Mouse (Mus musculus) WW6 (cell line): ENCODE measurements around the gene Spns2.
A peak's percentile ranks its signal among the peaks of the same experiment; 100 is the strongest.
"Not testable (repeated sequence)": the region's sequence is repeated elsewhere in the genome, so short reads cannot be mapped to it uniquely, and the experiment has no call there.

Experiments
- DNase-seq: peaks from one replicate; pipeline ENCODE4 v3.0.0-alpha.2; 2013; ENCODE audit warnings: low read depth, low spot score

The Spns2 gene

GRCm38 (mm10) chr11:72436756-72437650, 52.7 kb downstream of the Spns2 start:
- DNase-seq, result no peak

DNA sequence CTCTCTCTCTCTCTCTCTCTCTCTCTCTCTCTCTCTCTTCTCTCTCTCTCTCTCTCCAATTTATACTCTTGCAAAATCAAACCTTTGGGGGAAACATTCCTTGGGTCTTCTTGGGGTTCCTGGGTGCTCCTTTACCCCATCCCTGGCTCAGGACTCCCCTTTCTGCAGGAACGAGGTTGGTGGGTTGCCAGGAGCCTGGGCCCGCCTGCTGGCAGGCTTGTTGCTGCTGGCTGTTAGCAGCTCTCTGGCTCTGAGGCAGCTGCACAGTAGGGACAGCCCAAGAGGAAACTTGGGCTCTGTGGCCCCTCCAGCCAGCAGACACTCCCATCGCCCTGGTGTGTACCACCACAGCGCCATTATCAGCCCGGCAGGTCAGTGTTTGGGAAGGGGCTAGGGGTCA, 53.4 kb downstream of the Spns2 start:
- no peak for DNase-seq

- DNase-seq, result no peak
Observed at GRCm38 (mm10) chr11:72435694-72436045, 54.0 kb downstream of the Spns2 start.

DNA sequence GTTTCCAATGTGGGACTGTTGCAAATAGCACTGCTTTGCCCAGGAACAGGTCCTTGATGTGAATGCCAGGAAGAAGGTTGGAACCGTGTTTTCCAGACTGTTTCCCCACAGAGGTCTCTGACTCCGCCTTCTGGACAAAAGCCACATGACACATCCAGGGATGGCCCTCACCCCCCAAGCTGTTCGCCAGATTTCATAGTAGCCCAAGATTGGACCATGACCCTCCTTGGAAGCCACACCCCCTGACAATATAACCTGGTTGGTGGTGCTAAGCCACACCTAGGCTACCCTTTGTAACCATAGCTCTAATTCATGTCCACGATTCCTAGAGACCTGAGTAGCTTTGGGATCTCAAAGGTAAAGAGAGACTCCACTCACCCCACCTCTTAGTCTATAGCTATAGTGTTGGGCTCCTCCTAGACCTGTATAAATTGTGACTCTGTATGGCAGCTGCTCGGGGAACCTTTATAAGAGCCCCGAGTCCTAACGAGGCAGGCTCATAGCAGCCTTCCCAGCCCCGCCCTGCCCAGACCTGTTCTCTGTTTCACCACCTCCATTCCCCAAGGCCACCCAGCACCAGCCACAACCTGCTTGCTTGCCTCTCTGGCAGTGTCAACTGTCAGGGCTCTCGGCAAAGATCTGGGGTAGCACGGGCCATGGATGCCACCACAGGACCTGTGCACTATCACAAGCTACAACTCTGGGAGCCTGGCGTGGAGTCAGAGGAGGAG, 54.6 kb downstream of the Spns2 start, which contains the start of gene Ggt6:
Ggt6 (plus strand) TSS at position 564 of the 731 bp plus-strand sequence.
- no peak for DNase-seq

DNA sequence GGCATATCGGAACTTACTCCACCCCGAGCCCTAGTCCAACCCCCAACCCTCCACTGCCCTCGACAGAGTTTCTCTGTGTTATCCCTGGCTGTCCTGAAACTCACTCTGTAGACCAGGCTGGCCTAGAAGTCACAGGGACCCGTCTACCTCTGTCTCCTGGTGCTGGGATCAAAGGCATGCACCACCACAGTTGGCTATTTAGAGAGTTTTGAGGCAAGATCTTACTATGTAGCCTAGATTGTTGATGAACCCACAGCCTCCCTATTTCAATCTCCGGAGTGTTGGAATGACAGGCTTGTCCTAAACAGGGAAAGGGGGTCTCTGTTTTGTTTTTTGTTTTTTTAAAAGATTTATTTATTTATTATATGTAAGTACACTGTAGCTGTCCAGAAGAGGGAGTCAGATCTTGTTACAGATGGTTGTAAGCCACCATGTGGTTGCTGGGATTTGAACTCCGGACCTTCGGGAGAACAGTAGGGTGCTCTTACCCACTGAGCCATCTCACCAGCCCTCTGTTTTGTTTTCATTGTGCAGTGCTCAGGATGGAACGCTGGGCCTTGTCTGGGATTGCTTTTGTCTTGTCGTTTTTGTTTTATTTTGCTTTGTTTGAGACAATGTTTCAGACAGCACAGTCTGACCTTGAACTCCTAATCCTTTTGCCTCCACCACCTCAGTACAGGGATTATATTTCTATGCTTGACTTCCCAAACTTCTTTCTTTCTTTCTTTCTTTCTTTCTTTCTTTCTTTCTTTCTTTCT, 59.2 kb downstream of the Spns2 start:
- DNase-seq, result not testable (repeated sequence)

GRCm38 (mm10) chr11:72429288-72429690, 60.4 kb downstream of the Spns2 start:
- peak; percentile 78 for DNase-seq

DNA sequence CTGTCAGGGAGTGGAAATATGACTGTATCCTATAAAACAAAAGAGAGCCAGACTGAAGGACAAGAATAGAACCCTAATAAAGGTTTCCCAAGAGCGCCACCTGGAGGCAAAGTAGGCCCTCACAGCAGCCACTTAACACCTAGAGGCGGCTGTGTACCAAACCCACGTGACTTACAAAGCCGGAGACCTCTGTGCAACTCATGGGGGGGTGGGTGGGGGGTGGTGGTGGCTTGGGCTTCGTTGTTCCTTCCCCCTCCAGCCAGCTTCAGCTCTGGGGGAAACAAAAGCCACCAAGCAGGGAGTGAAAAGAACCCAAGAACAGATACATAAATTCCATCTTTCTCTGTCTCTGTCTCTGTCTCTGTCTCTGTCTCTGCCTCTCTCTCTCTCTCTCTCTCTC, 61.0 kb downstream of the Spns2 start:
- peak; percentile 70 for DNase-seq

GRCm38 (mm10) chr11:72426884-72427283, 62.8 kb downstream of the Spns2 start:
- no peak for DNase-seq

DNA sequence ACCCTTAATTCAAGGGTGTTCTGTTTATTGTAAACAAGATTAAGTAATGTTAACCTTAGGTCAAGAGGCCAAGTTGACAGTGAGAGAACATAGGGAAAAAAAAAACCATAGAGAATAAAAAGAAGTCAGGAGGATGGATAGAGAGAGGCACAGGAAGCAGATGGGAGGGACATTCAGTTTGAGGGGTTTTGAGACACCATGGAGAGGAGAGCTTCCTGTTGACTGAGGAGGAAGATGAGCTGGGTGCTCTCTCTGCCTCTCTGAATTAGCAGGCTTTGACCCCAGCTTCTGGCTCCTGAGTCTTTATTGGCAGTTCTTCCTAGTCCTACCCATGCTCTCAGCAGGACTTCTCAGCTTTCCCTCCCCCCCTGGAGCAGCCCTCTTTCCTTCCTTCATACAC, 64.5 kb downstream of the Spns2 start:
- no peak for DNase-seq

DNA sequence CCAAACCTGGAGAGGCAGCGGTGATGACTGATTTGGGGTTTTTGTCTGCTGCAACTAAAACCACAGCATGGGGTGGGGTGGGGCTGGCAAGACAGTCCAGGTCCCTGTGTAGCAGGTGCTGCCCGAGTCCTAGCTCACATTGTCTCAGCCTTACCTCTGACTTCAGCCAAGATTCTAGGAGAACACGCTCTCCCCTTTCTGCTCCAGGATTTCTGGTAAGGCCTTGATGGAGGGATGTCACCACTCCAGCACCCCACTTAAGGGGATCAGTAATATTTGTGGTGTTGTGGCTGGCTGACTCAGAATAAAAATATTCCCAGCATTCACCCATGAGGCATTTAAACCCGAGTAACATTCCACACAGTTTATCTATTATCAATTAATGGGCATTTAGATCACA, 66.0 kb downstream of the Spns2 start:
- no peak for DNase-seq

DNA sequence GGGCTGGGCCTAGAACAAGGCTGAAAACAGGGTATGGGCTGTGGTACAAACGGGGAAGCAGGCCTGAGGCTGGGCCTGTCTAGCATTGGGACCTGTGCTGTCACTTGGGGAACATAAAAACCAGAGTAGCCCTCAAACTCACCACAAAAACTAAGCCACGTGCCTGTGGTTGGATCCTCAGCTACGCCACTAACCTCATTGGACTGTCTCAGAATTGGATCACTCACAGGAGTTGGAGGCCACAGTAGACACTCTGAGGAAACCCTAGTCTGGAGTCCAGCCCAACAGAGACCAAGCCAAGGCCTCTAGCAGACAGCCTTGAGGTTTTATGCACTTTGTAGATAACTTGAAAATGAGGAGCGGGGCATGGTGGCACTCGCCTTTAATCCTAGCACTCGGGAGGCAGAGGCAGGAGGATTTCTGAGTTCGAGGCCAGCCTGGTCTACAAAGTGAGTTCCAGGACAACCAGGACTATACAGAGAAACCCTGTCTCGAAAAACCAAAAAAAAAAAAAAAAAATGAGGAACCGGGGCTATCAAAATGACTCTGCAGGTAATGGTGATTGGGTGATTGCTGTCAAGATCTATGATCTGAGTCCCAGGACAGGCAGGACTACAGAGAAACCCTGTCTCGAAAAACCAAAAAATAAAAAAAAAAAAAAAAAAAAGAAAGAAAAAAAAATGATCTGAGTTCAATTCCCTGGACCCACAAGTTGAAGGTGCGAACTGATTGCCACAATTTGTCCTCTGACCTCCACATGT, 68.0 kb downstream of the Spns2 start:
- no peak for DNase-seq

DNA sequence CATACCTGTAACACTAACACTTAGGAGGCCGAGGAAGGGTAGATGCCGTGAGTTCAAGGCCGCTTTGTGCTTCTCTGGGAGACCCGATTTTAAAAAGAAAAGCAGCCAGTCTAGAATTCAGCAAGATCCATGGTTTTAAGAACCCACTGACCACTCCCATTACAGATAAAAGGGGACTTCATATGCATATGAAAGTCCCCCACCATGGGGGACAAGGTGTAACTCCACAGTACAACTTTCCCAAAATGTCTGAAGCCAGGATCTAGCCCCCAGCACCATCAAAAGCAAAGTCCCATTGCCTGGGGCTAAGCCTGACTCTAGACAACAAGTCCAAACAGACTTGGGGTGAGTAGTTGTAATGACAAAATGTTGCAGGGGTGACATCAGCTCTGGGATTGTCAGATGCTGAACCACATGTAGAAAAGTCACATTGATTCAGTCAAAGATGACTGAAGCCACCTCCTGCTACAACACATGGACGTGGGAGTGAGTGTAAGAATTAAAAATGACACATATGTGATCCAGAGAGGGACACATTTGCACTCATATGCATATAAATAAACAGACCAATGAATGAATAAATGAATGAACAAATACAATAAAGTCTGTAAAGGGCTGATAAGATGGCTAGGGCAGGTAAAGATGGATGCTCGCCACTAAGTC, 69.1 kb downstream of the Spns2 start:
- peak; percentile 80 for DNase-seq

DNA sequence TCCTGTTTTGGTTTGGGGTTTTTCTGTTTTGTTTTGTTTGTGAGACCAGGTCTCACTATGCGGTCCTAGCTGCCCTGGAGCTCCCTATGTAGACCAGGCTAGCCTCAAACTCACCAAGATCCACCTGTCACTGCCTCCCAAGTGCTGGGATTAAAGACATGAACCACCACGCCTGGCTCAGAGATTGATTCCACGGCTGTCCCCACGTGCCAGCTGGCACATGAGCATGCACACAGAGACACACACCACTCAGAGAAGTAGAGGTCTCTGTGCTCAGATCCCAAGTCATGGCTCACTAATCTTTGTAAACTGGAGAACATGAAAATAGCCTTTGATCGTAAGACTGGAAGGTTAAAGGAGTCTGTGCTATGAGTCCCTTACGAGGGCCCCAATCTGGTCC, 70.7 kb downstream of the Spns2 start:
- DNase-seq, result no peak

- no peak for DNase-seq
Observed at GRCm38 (mm10) chr11:72418227-72418626, 71.5 kb downstream of the Spns2 start.

GRCm38 (mm10) chr11:72417376-72417775, 72.3 kb downstream of the Spns2 start:
- no peak for DNase-seq

- no peak for DNase-seq
Observed at GRCm38 (mm10) chr11:72416666-72417065, 73.0 kb downstream of the Spns2 start.

- no peak for DNase-seq
Observed at GRCm38 (mm10) chr11:72415155-72415554, 74.5 kb downstream of the Spns2 start.

DNA sequence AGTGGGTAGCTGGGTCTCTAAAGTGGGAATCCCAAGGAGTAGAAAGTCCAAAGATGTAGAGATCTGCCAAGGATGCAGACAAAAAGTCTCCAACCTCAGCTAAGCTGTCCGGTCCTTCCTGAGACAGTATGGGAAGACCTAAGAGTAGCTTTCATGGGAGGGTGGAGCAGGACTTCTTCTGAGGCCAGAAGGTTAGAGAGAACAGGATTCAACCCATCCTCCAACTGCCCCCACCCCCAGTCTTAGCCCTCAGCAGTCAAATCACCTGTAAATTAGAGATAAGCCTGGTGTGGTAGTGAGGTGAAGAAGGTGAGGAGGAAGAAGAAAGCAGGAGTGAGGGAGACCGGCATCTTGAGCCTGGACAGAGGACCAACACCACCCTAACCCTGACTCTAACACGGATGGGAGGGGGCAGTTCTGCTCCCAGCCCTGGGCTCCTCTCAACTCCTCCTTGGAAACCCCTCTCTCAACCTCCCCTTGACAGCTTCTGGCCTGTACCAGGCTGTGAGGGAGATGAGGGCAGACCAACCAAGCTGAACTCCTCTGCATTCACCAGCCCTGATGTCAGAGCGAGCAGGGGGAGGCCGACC, 76.0 kb downstream of the Spns2 start:
- no peak for DNase-seq

- DNase-seq, result no peak
Observed at GRCm38 (mm10) chr11:72413016-72413415, 76.7 kb downstream of the Spns2 start.

DNA sequence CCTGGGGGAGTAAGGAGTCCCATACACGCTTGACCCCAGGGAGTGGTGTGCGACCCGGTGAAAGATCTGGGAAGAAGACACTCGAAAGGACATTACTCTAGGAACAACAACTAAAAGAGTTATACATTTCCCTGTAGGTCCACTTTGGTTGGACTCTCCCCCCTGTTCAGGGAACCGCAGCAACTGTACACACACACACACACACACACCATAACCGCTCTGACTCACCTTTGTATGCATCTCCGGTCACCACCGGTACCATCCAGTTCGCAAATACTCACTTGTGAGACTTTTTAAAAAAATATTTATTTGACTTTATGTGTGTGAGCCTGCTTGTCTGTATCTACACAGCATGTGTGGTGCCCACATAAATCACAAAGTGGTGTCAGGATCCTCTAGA, 77.8 kb downstream of the Spns2 start:
- DNase-seq, result no peak
